Mouse (Mus musculus): ENCODE results near the gene Cnih3.

DNA sequence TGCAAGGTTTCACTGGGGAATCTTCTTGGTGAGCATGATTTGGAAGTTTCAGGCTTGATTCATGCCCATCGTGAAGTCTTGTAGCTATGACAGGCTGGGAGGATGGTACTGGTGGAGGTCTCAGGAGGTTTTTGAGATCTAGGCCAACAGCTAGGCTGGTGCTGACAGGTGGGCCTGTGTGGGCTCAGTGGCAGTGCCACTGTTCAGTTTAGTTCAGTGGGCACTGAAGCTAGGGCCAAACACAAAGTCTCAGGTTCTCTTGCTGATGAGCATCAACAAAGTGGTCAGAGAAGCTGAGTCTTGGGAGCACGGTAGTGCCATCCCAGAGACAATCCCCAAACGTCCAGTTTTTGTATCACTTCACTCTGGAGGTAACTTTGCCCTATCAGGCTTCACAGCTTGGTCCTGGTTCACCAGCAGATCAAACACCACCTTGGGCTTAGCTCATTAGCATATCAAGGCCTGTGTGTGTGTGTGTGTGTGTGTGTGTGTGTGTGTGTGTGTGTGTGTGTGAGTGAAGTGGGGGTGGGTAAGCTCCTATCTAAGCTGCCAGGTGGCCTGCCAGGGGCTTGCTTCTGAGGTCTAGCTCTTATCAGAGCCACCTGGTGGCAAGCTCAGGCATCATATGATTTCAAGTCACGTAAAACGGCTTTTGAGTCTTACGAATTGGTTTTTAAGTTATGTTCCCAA, 18.0 kb upstream of the Cnih3 start:
- TF ChIP-seq CTCF (IDR thresholded peaks at IDR 0.05; ENCODE audit: low read depth, low read length) (no peak), EP300 (IDR thresholded peaks at IDR 0.05; ENCODE audit: insufficient read depth, low read depth, low read length) (no peak)

All from ES-Bruce4 (cell line).